Mouse (Mus musculus) splenic B cell, adult 2 months (primary cell): Measurements from ENCODE around the gene Zfp597.
"Not testable (repeated sequence)": the region's sequence is repeated elsewhere in the genome, so short reads cannot be mapped to it uniquely, and the experiment has no call there.

Experiments used
- DNase-seq: peaks from one replicate; pipeline ENCODE4 v3.0.0-alpha.2; 2011; ENCODE audit warnings: low read depth, low spot score
- H3K27me3 ChIP-seq: 2 replicates; pipeline ENCODE4 v1.6.1; 2012; ENCODE audit warnings: mild to moderate bottlenecking, low read length, moderate library complexity, mixed read lengths; ENCODE audit not compliant: control insufficient read depth, poor library complexity, insufficient read depth, severe bottlenecking
- H3K36me3 ChIP-seq: 2 replicates; pipeline ENCODE4 v1.6.1; 2012; ENCODE audit warnings: mild to moderate bottlenecking, low read length, moderate library complexity, mixed read lengths; ENCODE audit not compliant: control insufficient read depth, poor library complexity, insufficient read depth, severe bottlenecking

Zfp597 gene

GRCm38 (mm10) chr16:3891621-3892295 lies 7.4 kb upstream of the Zfp597 start:
- Histone ChIP-seq H3K36me3 (no peaks in the 10 kb centered on the region; the same call in 1 of the 2 replicates), H3K27me3 (no peaks in the 10 kb centered on the region)
- DNase-seq: no peak

DNA sequence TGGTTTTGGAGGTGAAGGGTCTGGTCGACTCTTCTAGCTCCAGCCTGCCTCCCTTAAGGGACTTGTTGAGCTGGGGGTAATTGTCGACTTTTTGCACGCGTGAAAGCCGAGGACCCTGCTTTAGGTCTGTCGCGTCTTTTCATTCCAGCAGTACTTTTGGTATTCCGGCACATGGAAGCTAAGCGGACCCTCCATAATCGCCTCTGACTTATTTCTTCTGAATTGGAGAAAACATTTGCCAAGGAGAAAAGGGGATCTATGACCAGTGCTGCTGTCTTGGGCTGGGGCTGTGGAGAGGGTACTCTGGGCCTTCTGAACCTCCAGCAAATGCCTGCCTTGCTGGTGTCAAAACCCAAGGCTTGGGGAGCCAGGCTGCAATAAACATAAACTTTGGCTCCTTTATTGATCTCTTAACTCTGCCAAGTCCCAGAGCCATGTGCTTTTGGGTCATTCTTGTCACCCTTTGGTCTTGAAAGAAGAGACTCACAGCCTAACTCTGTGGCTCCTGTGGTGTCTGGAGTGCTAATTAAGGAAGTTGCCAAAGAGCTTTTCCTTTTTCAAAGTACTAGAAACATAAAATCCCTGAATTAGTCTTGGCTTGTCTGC lies 807 bp upstream of the Zfp597 start:
- Histone ChIP-seq H3K36me3 (no peaks in the 10 kb centered on the region), H3K27me3 (no peaks in the 10 kb centered on the region)
- DNase-seq: peak; percentile 13

DNA sequence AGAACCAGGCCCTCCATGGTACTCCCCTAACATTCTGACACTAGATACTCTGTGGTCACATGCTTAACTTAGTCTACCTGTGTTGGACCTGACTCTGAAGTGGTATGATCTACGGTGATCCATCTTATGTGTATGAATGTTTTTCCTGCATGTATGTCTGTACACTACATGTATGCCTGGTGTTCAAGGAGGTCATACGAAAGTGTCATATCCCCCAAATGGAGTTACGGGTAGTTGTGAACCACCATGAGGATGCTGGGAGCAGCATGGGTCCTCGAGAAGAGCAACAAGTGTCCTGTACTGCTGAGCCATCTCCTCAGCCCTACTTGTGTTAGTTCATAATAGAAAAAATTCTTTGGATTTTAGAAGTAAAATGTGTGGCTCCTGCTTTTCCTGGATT lies 8.0 kb downstream of the Zfp597 start:
- no peak for DNase-seq
- H3K36me3 ChIP-seq: no peaks in the 10 kb centered on the region; the same call in 1 of the 2 replicates
- no peaks in the 10 kb centered on the region for H3K27me3 ChIP-seq

- H3K27me3 ChIP-seq: no peaks in the 10 kb centered on the region
- DNase-seq: peak; percentile 86
- peaks cover 5% of the 10 kb centered on the region for H3K36me3 ChIP-seq
Observed at GRCm38 (mm10) chr16:3872216-3873047, 11.9 kb downstream of the Zfp597 start, which contains the start of gene Naa60. TSS of gene Naa60 (plus strand) at chr16:3872375.

- Histone ChIP-seq H3K36me3 (peaks cover 8% of the 10 kb centered on the region), H3K27me3 (no peaks in the 10 kb centered on the region)
- DNase-seq: no peak
Observed at GRCm38 (mm10) chr16:3871815-3872214, 12.5 kb downstream of the Zfp597 start.

DNA sequence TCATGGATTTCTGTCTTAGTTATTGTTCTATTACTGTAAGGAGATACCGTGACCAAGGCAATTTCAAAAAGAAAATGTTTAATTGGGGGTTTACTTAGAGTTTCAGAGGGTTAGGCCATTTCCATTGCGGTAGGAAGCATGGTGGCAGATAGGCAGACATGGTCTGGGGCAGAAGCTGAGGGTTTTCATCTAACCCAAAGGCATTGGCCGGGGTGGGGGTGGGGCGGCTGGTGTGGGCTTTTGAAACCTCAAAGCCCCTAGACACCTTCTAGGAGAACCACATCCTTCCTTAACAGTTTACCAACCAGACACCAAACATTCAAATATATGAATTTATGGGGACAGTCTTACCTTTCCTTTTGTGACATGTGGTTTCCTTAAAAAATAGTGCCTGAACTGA lies 25.1 kb downstream of the Zfp597 start:
- H3K36me3 ChIP-seq: peaks cover 2% of the 10 kb centered on the region; the same call in 1 of the 2 replicates
- H3K27me3 ChIP-seq: no peaks in the 10 kb centered on the region
- no peak for DNase-seq

- Histone ChIP-seq H3K27me3 (no peaks in the 10 kb centered on the region), H3K36me3 (no peaks in the 10 kb centered on the region)
- DNase-seq: no peak
Observed at GRCm38 (mm10) chr16:3855776-3856175, 28.6 kb downstream of the Zfp597 start.

DNA sequence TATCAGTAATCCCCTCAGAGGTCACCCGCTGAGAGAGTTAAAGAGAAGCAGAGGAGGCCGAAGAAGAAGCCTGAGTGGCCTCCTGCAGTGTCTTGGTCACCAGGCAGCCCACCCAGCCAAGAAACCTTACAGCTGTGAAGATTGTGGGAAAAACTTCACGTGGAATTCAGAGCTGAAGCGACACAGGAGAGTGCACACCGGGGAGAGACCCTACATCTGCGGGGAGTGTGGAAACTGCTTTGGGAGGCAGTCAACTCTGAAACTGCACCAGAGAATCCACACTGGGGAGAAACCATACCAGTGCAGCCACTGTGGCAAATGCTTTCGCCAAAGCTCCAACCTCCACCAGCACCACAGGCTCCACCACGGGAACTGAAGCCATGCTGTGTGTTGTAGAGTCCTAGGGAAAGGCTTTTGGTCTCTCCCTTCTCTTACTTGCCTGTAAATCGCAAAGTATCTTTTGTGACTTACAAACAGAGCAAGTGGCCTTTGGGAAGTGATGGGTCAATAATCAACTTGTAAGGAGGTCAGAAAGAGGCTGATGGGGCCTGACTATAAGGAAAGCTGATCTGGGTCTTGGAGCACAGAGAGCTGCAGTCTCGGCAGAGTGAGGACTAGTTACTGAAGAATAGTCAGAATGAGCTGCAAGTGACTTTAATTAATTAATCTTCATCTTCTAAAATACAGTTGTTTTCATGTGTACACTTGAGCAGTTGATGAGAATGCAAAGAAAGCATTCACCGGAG lies 29.8 kb downstream of the Zfp597 start:
- no peak for DNase-seq
- Histone ChIP-seq H3K27me3 (no peaks in the 10 kb centered on the region), H3K36me3 (no peaks in the 10 kb centered on the region)

DNA sequence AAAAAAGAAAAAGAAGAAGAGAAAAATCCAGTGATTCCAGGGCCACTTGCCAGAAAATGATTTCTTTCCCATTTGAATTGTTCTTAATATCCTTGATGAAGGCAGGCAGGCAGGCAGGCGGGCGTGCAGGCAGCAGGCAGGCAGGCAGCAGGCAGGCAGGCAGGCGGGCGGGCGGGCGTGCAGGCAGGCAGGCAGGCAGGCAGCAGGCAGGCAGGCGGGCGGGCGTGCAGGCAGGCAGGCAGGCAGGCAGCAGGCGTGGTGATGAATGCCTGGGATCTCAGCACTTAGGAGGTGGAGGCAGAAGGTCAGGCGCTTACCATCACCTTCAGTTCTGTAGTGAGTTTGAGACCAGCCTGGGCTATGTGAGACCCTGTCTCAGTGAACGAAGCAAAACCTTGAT lies 31.8 kb downstream of the Zfp597 start:
- no peaks in the 10 kb centered on the region for H3K36me3 ChIP-seq
- H3K27me3 ChIP-seq: no peaks in the 10 kb centered on the region

DNA sequence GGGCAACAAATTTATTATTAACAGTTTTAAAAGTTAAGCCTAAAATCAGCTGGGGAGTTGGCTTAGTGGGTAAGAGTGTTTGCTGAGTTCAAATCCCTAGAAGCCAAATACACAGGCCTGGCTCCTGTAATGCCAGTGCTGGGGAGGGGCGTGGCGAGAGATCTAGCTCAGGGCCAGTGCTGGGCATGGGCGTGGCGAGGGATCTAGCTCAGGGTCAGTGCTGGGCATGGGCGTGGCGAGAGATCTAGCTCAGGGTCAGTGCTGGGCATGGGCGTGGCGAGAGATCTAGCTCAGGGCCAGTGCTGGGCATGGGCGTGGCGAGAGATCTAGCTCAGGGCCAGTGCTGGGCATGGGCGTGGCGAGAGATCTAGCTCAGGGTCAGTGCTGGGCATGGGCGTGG lies 33.1 kb downstream of the Zfp597 start:
- not testable (repeated sequence) for H3K36me3 ChIP-seq, H3K27me3 ChIP-seq, DNase-seq

More for the DNA sequence above, 31.8 kb downstream of the Zfp597 start:
- no peak for DNase-seq

GRCm38 (mm10) chr16:3848416-3848815 lies 35.9 kb downstream of the Zfp597 start:
- DNase-seq: peak; percentile 17
- no peaks in the 10 kb centered on the region for H3K27me3 ChIP-seq
- no peaks in the 10 kb centered on the region for H3K36me3 ChIP-seq

DNA sequence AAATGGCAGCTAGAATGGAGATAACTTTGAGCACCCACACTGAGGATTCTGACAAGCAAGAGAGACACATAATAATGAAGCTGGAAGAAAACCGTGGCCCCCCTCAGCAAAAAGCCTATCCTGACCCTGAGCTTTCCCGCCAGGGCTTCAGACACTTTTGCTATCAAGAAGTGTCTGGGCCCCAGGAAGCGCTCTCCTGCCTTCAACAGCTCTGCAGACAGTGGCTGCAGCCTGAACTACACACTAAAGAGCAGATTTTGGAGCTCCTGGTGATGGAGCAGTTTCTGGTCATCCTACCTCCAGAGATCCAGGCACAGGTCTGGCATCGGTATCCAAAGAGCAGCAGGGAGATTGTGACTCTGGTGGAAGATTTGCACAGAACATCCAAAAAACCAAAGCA lies 36.5 kb downstream of the Zfp597 start:
- no peak for DNase-seq
- no peaks in the 10 kb centered on the region for H3K27me3 ChIP-seq
- H3K36me3 ChIP-seq: no peaks in the 10 kb centered on the region

GRCm38 (mm10) chr16:3846711-3847518 lies 37.4 kb downstream of the Zfp597 start, which contains the start of gene Zfp174:
TSS of gene Zfp174 (plus strand) at chr16:3847268.
- DNase-seq: peak; percentile 96
- H3K36me3 ChIP-seq: no peaks in the 10 kb centered on the region
- no peaks in the 10 kb centered on the region for H3K27me3 ChIP-seq

DNA sequence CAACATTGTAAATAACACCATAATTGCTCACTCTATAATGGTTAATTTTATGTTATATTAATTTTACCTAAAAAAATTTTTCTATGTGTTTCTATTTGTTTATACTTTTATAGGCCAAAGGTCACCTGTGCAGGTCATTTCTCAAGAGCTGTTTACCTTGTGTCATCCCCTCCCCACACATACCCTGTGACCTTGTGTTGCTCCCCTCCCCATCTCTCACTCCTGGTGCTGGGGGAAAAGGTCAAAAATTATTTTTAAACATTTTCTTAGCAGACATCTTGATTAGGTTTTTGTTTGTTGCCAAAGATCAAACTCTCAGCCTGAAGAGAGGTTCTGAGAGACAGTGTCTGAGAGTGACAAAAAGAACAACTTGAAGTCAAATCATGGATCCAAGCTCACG lies 40.6 kb downstream of the Zfp597 start:
- DNase-seq: no peak
- H3K27me3 ChIP-seq: no peaks in the 10 kb centered on the region

More for the DNA sequence above, 40.6 kb downstream of the Zfp597 start:
- H3K36me3 ChIP-seq: no peaks in the 10 kb centered on the region
